Mouse (Mus musculus): ENCODE data around the gene Zmpste24.
"Not testable (repeated sequence)": the region's sequence is repeated elsewhere in the genome, so short reads cannot be mapped to it uniquely, and the experiment has no call there.

Zmpste24 gene

GRCm38 (mm10) chr4:121097650-121098378 is at the start of gene Zmpste24:
TSS of gene Zmpste24 (minus strand) at chr4:121098241.
- peak; percentile 89 for DNase-seq (ENCODE audit: low read depth, low spot score)

- no peak for DNase-seq (ENCODE audit: low read depth, low spot score)
Measured at GRCm38 (mm10) chr4:121109126-121109525, 11.1 kb upstream of the Zmpste24 start, which contains the start of gene Tmco2. TSS of gene Tmco2 (minus strand) at chr4:121109226.

- DNase-seq (ENCODE audit: low read depth, low spot score), result no peak
Measured at GRCm38 (mm10) chr4:121103304-121103703, 5.3 kb upstream of the Zmpste24 start.

GRCm38 (mm10) chr4:121090211-121090610 is 7.8 kb downstream of the Zmpste24 start:
- no peak for DNase-seq (ENCODE audit: low read depth, low spot score)

- DNase-seq (ENCODE audit: low read depth, low spot score), result no peak
Measured at GRCm38 (mm10) chr4:121088696-121089095, 9.3 kb downstream of the Zmpste24 start.

GRCm38 (mm10) chr4:121084506-121084905 is 13.5 kb downstream of the Zmpste24 start:
- DNase-seq (ENCODE audit: low read depth, low spot score), result no peak

- no peak for DNase-seq (ENCODE audit: low read depth, low spot score)
Measured at GRCm38 (mm10) chr4:121080395-121080794, 17.6 kb downstream of the Zmpste24 start.

- DNase-seq (ENCODE audit: low read depth, low spot score), result no peak
Measured at GRCm38 (mm10) chr4:121077915-121078646, 20.0 kb downstream of the Zmpste24 start.

- no peak for DNase-seq (ENCODE audit: low read depth, low spot score)
Measured at GRCm38 (mm10) chr4:121074250-121074649, 23.8 kb downstream of the Zmpste24 start.

GRCm38 (mm10) chr4:121065336-121065735 is 32.7 kb downstream of the Zmpste24 start:
- no peak for DNase-seq (ENCODE audit: low read depth, low spot score)

GRCm38 (mm10) chr4:121059218-121059617 is 38.8 kb downstream of the Zmpste24 start:
- not testable (repeated sequence) for DNase-seq (ENCODE audit: low read depth, low spot score)

GRCm38 (mm10) chr4:121057032-121057431 is 41.0 kb downstream of the Zmpste24 start:
- no peak for DNase-seq (ENCODE audit: low read depth, low spot score)

GRCm38 (mm10) chr4:121056342-121056741 is 41.7 kb downstream of the Zmpste24 start:
- DNase-seq (ENCODE audit: low read depth, low spot score), result no peak

GRCm38 (mm10) chr4:121052454-121053323 is 45.4 kb downstream of the Zmpste24 start:
- DNase-seq (ENCODE audit: low read depth, low spot score), result no peak

GRCm38 (mm10) chr4:121051863-121052262 is 46.2 kb downstream of the Zmpste24 start:
- DNase-seq (ENCODE audit: low read depth, low spot score), result no peak

GRCm38 (mm10) chr4:121042946-121043345 is 55.1 kb downstream of the Zmpste24 start:
- no peak for DNase-seq (ENCODE audit: low read depth, low spot score)

- no peak for DNase-seq (ENCODE audit: low read depth, low spot score)
Measured at GRCm38 (mm10) chr4:121042472-121042871, 55.6 kb downstream of the Zmpste24 start.

GRCm38 (mm10) chr4:121040897-121041671 is 57.0 kb downstream of the Zmpste24 start:
- DNase-seq (ENCODE audit: low read depth, low spot score), result peak; percentile 71

GRCm38 (mm10) chr4:121040323-121040722 is 57.7 kb downstream of the Zmpste24 start:
- DNase-seq (ENCODE audit: low read depth, low spot score), result no peak

GRCm38 (mm10) chr4:121039331-121040115 is 58.5 kb downstream of the Zmpste24 start, which contains the start of gene Col9a2:
TSS of gene Col9a2 (plus strand) at chr4:121039385.
- DNase-seq (ENCODE audit: low read depth, low spot score), result no peak

Data from CD4-positive helper T cell, adult 2 months (primary cell).